Mouse (Mus musculus): ENCODE results near the gene Mrpl30. TPM values are rescaled to one million over a fixed set of nuclear protein-coding genes. Genes with fewer than 3 reads are reported as not detected.
A peak's percentile ranks its signal among the peaks of the same experiment; 100 is the strongest.

The Mrpl30 gene
- 240 and 260 TPM in 2 replicates for polyA plus RNA-seq (2015; fragmentation: Nextera tagmentation; extraction: Ambion mirVana)

DNA sequence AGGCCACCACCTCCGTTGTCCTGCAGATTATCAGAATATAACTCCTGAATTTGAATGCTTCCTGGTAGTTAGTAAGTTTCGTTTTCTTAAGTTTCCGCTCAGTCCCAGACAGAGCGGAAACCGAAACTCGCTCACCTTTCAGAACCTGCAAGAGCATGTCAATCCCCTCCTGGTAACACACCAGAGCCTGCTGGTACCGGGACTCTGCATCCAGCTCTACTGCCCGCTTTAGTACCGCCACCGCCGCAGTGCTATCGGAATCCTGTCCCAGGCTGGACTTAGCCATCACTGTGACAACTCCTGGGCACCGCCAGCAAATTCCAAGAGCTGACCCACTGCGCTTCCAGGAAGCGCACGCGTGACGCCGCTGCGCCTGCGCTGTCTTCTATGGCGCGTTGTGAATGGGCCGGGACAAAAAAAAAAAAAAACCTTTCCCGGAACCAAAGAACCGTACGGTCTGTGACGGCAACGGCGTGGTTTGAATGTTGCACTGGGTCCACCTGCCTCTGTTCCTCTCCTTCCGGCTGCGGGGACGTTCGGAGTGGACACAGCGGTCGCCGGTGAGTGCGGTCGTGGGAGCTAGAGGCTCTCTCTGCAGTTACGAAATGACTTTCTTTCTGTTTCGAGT, at the start of gene Mrpl30, which contains the start of gene Mitd1:
Gene Mrpl30 (plus strand): TSS at position 453 of the 628 bp plus-strand sequence.
Gene Mitd1 (minus strand): TSS at position 387 of the 628 bp plus-strand sequence.
- peak; percentile 75 for ATAC-seq (ENCODE audit: insufficient number of reproducible peaks, insufficient read depth, low FRiP score, low TSS enrichment, low read depth)
- Histone ChIP-seq H3K4me3 (peak within 1 kb of the TSS; percentile 80), H3K4me1 (peaks cover 20% of the 10 kb centered on the region), H3K27me3 (no peaks in the 10 kb centered on the region), H3K4me2 (peak within 1 kb of the TSS; percentile 84), H3K36me3 (peaks cover 17% of the 10 kb centered on the region), H3K9me3 (no peaks in the 10 kb centered on the region), H3K27ac (peak within 1 kb of the TSS; percentile 75), H3K9ac (peak within 1 kb of the TSS; percentile 81)
- under 1% methylated on average over 41 of the region's 41 CpGs for WGBS

DNA sequence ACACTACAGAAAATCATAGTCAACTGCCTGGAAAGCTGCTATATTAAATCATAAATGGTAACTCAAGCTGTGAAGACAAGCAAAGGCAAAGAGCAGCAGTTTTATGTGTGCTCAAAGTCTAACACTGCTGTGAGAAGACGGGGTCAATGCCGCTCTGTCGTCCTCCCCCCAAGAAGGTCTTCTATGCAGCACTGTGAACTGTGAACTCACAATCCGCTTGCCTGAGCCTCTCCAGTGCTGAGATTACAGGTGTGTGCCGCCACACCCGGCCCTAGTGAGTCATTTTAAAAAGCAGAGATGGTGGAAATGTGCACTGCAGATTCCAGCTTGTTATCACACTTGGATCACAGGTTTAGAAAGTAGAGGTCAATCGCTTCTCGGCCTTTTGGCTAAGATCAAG, 43.4 kb upstream of the Mrpl30 start:
- no peak for ATAC-seq (ENCODE audit: insufficient number of reproducible peaks, insufficient read depth, low FRiP score, low TSS enrichment, low read depth)
- Histone ChIP-seq H3K9ac (no peak overlapping the region), H3K36me3 (no peaks in the 10 kb centered on the region), H3K4me2 (no peak overlapping the region), H3K9me3 (no peaks in the 10 kb centered on the region), H3K27ac (no peak overlapping the region), H3K4me1 (no peaks in the 10 kb centered on the region), H3K4me3 (no peak overlapping the region), H3K27me3 (no peaks in the 10 kb centered on the region)
- 87% methylated on average over 8 of the region's 8 CpGs for WGBS

DNA sequence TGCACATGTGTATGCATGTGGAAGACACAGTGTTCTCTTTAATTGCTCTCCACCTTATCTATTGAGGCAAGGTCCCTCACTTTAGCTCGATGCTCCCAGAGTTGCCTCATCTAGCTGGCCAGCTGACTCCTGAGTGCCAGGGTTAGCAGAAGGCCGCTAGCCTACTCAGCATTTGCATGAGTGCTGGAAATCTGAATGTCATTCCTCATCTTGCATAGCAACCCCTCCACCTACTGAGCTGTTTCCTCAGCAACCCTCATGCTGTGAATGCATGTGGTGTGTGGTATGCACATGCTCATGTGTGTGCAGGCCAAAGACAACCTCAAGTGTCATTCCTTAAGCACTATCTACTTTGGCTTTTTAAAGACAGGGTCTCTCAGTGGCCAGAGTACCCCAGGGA, 39.6 kb upstream of the Mrpl30 start:
- no peak for ATAC-seq (ENCODE audit: insufficient number of reproducible peaks, insufficient read depth, low FRiP score, low TSS enrichment, low read depth)
- 78% methylated on average over 2 of the region's 2 CpGs for WGBS
- no peak overlapping the region for H3K4me3 ChIP-seq
- H3K9me3 ChIP-seq = no peaks in the 10 kb centered on the region
- no peak overlapping the region for H3K27ac ChIP-seq
- no peaks in the 10 kb centered on the region for H3K4me1 ChIP-seq
- no peak overlapping the region for H3K4me2 ChIP-seq
- no peaks in the 10 kb centered on the region for H3K36me3 ChIP-seq
- no peaks in the 10 kb centered on the region for H3K27me3 ChIP-seq
- H3K9ac ChIP-seq = no peak overlapping the region

DNA sequence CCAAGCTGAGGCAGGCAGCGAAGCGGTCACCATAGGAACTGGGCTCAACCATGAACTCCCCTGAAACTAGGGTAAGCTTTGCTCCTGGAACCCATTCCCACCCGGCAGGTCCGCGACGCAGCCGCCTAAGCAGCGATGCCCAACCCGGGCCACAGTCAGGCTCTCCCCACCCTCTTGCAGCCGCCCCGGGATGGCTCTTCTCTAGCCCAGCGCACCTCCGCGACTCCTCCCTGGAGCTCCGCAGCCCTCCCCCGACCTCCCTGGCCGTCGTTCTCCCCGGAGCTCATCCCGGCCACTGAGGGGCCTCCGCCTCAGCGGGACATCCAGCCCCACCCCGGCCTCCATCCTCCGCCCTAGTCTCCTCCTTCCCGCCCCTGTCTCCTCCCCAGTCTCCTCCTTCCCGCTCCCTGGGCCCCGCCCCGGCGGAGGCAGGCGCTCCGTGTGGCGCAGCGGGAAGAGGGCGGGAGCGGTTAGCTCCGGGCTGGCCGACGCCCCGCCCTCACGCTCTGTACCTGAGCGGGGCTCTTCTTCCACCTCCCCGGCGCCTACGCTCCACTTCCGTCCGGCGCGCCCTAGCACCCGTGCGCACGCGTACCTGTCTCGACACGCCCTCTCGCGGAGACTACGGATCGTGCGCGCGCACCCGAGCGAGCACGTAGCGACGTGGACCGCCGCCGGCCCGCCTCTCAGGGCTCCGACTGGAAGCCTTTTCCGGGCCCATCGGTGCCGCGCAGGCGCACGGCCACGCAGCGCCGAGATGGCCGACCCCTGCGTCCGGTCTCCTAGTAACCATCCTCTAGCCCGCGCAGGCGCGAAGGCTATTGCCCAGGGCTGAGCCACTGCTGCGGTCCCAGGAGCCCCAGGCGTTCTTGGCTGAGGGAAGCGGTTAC, 25.5 kb upstream of the Mrpl30 start:
- peak overlapping the region; percentile 82 for H3K27ac ChIP-seq
- peak overlapping the region; percentile 70 for H3K4me3 ChIP-seq
- peak overlapping the region; percentile 79 for H3K9ac ChIP-seq
- under 1% methylated on average over 87 of the region's 90 CpGs for WGBS
- no peaks in the 10 kb centered on the region; the same call in 1 of the 2 replicates for H3K4me1 ChIP-seq
- no peaks in the 10 kb centered on the region for H3K9me3 ChIP-seq
- peak overlapping the region; percentile 74 for H3K4me2 ChIP-seq
- ATAC-seq (ENCODE audit: insufficient number of reproducible peaks, insufficient read depth, low FRiP score, low TSS enrichment, low read depth) = peak; percentile 100
- H3K27me3 ChIP-seq = peaks cover 7% of the 10 kb centered on the region
- no peaks in the 10 kb centered on the region for H3K36me3 ChIP-seq

DNA sequence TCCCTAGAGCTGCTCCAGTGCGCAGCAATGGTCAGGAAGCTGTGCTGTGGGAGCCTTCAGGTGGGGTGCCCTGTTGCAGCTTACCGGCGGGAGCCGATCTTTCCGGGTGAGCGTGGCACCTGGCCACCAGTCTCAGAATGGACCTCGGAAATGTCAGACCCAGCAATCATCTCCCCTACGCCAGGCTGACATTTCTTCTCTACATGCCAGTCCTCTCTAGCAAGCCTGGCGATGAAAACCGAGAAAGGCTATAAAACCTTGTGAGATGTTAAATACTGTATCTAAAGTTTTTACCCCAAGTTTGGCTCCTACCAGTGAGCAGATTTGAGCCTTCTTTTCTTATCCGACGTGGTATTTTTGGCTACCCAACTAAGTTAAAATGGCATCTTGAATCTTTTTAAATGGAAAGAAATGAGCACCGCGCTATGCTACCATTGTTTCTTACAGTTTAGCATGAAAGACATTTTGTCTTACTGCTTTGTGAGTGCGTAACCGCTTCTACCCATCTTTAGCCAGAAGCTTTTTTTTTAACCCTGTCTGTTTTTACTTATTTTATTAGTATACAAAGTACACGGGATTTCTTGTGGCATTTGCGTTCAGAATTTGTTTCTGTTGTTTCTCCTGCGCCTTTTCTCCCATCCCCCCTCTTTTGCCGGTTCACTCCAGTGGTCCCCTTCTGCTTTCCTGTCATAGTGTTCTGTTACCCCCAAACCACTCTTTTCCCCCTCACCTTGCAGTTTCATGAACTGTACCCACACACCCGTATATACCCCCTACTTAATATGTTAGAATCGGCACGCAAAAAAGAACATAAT, 24.7 kb upstream of the Mrpl30 start:
- Histone ChIP-seq H3K4me3 (peak overlapping the region; percentile 70), H3K9me3 (no peaks in the 10 kb centered on the region), H3K27ac (peak overlapping the region; percentile 82), H3K9ac (peak overlapping the region; percentile 79), H3K4me1 (no peaks in the 10 kb centered on the region; the same call in 1 of the 2 replicates), H3K36me3 (no peaks in the 10 kb centered on the region), H3K27me3 (peaks cover 7% of the 10 kb centered on the region), H3K4me2 (peak overlapping the region; percentile 74)
- ATAC-seq (ENCODE audit: insufficient number of reproducible peaks, insufficient read depth, low FRiP score, low TSS enrichment, low read depth) = no peak
- 9% methylated on average over 23 of the region's 23 CpGs for WGBS

DNA sequence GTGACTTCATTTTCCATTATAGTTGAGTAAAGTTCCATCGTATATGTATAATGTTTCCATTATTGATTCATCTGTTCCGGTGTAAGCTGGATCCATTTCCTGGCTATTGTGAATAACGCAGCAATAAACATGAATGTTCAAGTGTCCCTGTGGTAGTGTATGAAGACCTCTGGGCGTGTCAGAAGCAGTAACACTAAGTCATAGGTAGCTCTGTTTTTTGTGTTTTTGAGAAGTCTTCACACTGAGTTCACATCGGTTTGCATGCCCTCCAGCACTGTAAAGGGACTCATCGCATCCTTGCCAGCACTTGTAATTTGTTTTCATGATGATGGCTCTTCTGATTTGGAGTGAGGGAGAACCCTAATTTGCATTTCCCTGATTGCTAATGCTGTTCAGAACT, 24.0 kb upstream of the Mrpl30 start, which contains the start of gene Tsga10:
Gene Tsga10 (minus strand): TSS at position 144 of the 400 bp plus-strand sequence.
- Histone ChIP-seq H3K27ac (peak within 1 kb of the TSS; percentile 82), H3K36me3 (no peaks in the 10 kb centered on the region), H3K4me2 (peak within 1 kb of the TSS; percentile 74), H3K4me3 (peak within 1 kb of the TSS; percentile 70), H3K4me1 (peaks cover under 1% of the 10 kb centered on the region), H3K27me3 (peaks cover 7% of the 10 kb centered on the region), H3K9ac (peak within 1 kb of the TSS; percentile 79), H3K9me3 (no peaks in the 10 kb centered on the region)
- no peak for ATAC-seq (ENCODE audit: insufficient number of reproducible peaks, insufficient read depth, low FRiP score, low TSS enrichment, low read depth)
- 74% methylated on average over 6 of the region's 6 CpGs for WGBS

DNA sequence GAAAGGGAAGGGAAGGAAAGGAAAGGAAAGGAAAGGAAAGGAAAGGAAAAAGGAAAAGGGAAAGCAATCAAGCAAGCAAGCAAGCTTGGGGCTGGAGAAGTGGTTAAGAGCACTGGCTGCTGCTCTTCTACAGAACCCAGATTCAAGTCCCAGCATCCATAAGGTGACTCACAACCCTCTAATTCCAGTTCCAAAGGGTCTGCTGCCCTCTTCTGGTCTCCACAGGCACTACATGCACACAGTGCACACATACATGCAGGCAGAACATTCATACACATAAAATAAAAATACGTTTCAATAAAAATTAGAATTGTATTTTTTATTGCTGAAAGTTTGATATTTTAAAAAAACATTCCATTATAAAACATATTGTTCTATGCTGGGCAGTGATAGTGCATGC, 23.2 kb upstream of the Mrpl30 start:
- 80% methylated on average over 1 of the region's 1 CpGs for WGBS
- H3K27ac ChIP-seq = no peak overlapping the region
- ATAC-seq (ENCODE audit: insufficient number of reproducible peaks, insufficient read depth, low FRiP score, low TSS enrichment, low read depth) = no peak
- H3K27me3 ChIP-seq = peaks cover 7% of the 10 kb centered on the region
- no peak overlapping the region for H3K9ac ChIP-seq
- H3K9me3 ChIP-seq = no peaks in the 10 kb centered on the region
- H3K4me2 ChIP-seq = no peak overlapping the region
- H3K4me3 ChIP-seq = no peak overlapping the region
- no peaks in the 10 kb centered on the region for H3K36me3 ChIP-seq
- H3K4me1 ChIP-seq = peaks cover 5% of the 10 kb centered on the region

DNA sequence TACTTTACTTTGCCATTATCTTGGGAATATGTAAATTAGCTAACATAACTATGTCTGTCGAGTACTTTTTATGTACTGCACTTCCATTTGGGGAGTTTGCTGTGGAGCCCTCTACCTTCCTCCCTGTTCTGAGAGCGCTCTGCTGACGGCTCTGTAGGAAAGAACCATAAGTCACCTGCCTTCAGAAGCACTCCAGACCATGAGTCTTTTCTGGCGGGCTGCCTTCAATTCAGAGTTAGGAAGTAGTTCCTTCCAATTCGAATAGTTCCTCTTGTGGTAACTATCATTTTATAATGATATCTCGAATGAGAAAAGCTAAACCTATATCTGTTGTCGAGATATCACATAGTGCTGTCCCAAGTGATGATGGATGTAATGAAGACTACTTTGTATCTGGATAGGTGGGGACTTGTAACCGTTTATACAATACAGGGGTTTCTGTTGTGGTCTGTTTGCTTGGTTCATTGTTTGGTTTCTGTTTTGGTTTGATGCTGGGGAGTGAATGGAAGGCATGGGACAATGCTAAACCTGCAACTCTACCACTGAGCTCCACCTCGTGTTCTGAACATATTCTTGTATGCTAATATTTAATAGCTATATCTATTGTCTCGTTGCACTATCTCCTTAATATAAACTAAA, 22.5 kb upstream of the Mrpl30 start:
- H3K9ac ChIP-seq = no peak overlapping the region
- ATAC-seq (ENCODE audit: insufficient number of reproducible peaks, insufficient read depth, low FRiP score, low TSS enrichment, low read depth) = no peak
- 74% methylated on average over 10 of the region's 10 CpGs for WGBS
- H3K4me2 ChIP-seq = no peak overlapping the region
- H3K4me3 ChIP-seq = no peak overlapping the region
- H3K36me3 ChIP-seq = no peaks in the 10 kb centered on the region
- peaks cover 8% of the 10 kb centered on the region for H3K4me1 ChIP-seq
- no peaks in the 10 kb centered on the region for H3K9me3 ChIP-seq
- no peak overlapping the region for H3K27ac ChIP-seq
- H3K27me3 ChIP-seq = peaks cover 7% of the 10 kb centered on the region

DNA sequence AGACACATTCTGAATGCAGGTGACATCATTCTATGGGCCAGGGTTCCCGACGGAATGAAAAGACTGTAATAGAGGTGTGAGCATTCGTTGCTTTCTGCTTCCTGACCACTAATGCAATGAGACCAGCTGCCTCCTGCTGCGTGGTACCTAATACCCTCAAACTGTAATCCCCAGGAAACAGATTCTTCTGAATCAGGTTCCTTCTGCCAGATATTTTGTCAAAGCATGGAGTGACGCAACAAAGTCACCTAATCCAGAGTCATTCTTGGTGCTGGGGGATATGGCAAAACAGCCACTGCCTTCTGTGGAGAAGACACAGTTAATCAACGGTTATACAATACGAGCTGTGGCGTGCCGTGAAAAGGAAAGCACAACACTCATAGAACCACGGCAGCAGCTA, 21.6 kb upstream of the Mrpl30 start:
- no peak overlapping the region for H3K9ac ChIP-seq
- no peak overlapping the region for H3K4me2 ChIP-seq
- H3K36me3 ChIP-seq = no peaks in the 10 kb centered on the region
- no peak overlapping the region for H3K4me3 ChIP-seq
- ATAC-seq (ENCODE audit: insufficient number of reproducible peaks, insufficient read depth, low FRiP score, low TSS enrichment, low read depth) = no peak
- peaks cover 10% of the 10 kb centered on the region for H3K4me1 ChIP-seq
- H3K9me3 ChIP-seq = no peaks in the 10 kb centered on the region
- peaks cover 7% of the 10 kb centered on the region for H3K27me3 ChIP-seq
- H3K27ac ChIP-seq = no peak overlapping the region
- WGBS = 60% methylated on average over 10 of the region's 10 CpGs

DNA sequence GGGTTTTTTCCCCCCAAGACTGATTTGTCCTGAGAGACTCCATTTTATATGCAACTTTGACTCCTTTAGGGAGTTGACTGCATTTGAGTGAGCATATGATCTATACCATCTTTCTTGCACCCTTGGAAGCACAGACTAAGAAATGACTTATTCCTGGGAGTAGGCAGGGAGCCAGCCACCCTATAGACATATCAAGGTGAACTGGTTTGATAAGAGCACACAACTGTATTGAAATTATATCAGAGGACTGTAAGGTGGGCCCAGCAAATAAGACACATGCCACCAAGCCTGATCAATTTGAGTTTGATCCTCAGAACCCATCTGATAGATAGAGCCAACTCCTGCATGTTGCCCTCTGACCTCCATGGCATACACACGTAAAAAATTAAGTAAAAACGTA, 20.9 kb upstream of the Mrpl30 start:
- peaks cover 7% of the 10 kb centered on the region for H3K27me3 ChIP-seq
- H3K27ac ChIP-seq = no peak overlapping the region
- no peak for ATAC-seq (ENCODE audit: insufficient number of reproducible peaks, insufficient read depth, low FRiP score, low TSS enrichment, low read depth)
- H3K36me3 ChIP-seq = no peaks in the 10 kb centered on the region
- 55% methylated on average over 2 of the region's 2 CpGs for WGBS
- H3K9ac ChIP-seq = no peak overlapping the region
- no peak overlapping the region for H3K4me2 ChIP-seq
- no peak overlapping the region for H3K4me3 ChIP-seq
- peaks cover 10% of the 10 kb centered on the region for H3K4me1 ChIP-seq
- no peaks in the 10 kb centered on the region for H3K9me3 ChIP-seq

DNA sequence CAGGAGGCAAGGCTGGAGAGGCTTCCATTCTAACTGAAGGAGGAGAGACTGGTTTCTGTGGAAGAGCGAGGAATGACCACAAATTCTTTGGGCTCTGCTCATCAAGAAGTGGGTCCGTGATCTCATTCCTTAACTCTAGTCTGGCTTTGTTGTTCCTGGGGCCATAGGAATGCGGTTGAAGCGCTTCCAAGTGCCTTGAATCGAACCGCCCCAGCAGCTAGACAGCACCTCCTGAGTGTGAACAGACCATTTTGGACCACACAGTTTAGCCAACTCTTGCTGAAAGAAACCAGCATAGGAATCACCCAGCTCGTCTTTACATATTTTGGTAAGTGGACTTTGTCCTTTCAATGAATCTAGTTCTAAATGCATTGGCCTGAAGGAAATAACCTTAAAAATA, 18.6 kb upstream of the Mrpl30 start, which contains the start of gene Lipt1:
Gene Lipt1 (plus strand): TSS at position 35 of the 400 bp plus-strand sequence.
- Histone ChIP-seq H3K27ac (peak within 1 kb of the TSS; percentile 82), H3K4me1 (peaks cover 10% of the 10 kb centered on the region; the same call in 1 of the 2 replicates), H3K4me2 (peak within 1 kb of the TSS; percentile 73), H3K4me3 (peak within 1 kb of the TSS; percentile 57), H3K36me3 (peaks cover 21% of the 10 kb centered on the region), H3K9ac (peak within 1 kb of the TSS; percentile 69), H3K9me3 (no peaks in the 10 kb centered on the region), H3K27me3 (peaks cover 7% of the 10 kb centered on the region)
- ATAC-seq (ENCODE audit: insufficient number of reproducible peaks, insufficient read depth, low FRiP score, low TSS enrichment, low read depth) = peak; percentile 44; the same call in 1 of the 2 replicates
- 6% methylated on average over 7 of the region's 7 CpGs for WGBS
